Mouse (Mus musculus): ENCODE data around the gene Arhgap30.

The Arhgap30 gene

DNA sequence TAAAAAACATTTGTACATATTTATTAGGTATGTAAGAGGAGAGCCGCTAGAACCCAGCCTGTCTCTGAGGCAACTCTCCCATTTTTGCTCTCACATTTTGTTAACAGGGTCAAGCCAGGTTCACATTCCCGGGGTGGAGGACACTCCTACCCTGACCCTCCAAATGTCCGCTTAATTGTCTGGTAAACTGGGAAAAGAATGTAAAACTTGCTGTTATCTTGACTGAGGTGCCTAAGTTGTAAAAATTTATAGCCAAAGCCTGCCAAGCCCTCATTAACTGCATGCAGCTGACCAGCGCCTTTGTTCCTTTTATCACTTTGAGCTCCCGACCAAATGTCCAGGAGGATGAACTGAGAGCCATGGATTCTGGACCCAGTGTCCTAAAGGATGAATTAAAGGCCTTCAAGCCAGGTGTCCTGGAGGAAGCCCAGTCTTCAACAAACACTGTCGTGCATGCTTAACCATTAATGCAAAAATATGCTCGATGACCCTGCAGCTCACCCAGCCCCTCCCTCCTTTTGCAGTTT lies 46.6 kb downstream of the Arhgap30 start:
- DNase-seq (ENCODE audit: low spot score), result no peak

DNA sequence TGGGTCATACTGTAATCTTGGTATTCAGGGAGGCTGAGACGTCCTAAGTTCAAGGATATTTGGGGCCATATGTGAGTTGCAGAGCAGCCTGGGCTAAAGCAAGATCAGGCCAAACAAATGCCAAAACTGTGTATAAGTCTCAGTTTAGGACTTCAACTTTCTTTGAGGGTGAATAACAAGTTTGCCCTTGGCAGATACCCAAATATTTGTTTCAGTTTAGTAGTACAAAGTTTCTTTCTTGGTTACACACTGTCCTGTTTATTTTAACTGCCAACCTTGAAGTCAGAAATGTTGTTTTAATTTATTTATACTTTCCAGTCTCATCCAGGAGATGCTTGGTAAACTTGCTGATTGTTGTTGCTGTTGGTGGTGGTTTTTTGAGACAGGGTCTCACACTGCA lies 47.2 kb downstream of the Arhgap30 start:
- DNase-seq (ENCODE audit: low spot score), result no peak

DNA sequence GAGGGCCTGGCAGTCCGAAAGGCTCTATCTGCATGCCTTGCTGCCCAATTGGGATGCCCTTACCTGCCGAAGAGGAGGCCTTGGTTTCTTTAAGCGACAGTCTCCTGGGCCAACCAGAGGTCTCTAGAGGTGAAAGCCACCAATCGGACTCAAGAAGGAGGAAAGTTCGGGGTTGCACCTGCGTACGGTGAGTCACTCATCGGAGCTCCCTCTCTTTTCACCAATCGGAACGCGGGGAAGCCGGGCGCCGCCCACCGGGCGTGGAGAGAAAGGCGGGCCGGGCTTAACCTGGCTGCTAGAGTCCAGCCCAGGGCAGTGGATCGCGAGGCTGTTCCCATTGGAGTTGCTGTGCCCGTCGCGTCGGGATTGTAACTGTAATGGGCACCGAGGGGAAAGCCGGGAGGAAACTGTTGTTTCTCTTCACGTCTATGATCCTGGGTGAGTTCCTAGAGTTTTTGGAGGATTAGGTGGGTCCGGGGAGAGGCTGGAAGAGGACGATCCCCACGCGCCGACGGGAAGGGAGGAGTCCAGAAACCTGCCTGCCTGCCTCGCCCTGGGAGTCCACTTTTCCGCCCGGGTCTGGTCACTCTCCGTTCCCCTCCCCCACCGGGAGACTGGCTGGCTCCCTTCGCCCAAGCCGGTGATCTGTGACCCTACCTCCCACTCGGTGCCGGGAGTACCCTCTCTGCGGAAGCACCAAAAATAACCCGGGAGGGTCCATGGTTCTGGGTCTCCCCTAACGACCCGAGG lies 48.7 kb downstream of the Arhgap30 start, which contains the start of gene F11r:
Gene F11r, plus strand, starts transcription at position 272 of the 750 bp plus-strand sequence.
- peak; percentile 89 for DNase-seq (ENCODE audit: low spot score)

DNA sequence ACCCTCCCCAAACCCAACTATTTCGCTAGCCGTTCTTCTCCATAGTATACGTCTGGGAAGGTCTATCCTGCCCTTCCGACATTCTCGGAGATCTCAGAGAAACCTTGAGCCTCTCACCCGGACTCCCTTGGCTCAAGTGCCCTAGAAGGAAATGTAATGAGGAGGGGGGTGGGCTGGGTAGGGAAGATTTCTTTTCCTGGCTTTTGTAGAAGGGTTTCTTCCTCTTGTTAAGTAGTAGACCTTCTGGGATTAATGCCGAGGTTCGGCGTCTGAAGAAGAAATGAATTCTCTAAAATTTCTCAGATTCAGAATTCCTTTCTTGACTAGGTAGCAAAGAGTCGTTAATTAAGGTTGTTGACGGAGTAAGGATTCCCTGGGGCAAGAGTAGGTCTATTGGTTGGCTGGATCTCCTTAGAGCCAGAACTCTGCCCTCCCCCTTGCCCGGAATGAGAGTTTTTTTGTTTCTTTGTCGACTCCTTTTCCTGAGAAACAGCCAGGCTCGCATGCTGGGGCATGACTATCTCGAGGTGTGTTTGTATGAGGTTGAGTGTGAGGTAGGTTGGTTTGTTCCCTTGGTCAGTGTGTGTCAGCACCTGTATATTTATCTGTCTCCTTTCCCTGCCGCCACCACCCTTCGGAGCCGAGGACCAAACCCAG lies 49.4 kb downstream of the Arhgap30 start:
- DNase-seq (ENCODE audit: low spot score), result no peak

DNA sequence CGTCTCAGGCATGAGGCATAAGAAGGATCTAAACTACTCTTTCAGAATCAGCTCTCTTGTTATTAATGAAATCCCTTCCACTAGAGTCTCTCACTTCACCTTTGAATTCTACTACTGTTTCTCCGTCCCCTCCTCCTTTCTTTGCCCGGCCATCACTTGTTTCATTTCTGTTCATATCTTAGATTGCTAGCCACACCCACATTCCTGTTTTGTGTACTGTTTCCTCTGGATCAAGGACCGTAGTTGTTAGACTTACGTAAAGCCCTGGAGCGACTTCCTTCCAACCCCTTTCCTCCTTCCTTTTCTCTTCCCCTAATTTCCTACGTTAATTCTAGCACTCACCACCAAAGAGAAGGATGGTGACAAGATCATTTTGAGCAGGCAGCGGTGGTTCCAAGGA lies 50.3 kb downstream of the Arhgap30 start:
- no peak for DNase-seq (ENCODE audit: low spot score)

DNA sequence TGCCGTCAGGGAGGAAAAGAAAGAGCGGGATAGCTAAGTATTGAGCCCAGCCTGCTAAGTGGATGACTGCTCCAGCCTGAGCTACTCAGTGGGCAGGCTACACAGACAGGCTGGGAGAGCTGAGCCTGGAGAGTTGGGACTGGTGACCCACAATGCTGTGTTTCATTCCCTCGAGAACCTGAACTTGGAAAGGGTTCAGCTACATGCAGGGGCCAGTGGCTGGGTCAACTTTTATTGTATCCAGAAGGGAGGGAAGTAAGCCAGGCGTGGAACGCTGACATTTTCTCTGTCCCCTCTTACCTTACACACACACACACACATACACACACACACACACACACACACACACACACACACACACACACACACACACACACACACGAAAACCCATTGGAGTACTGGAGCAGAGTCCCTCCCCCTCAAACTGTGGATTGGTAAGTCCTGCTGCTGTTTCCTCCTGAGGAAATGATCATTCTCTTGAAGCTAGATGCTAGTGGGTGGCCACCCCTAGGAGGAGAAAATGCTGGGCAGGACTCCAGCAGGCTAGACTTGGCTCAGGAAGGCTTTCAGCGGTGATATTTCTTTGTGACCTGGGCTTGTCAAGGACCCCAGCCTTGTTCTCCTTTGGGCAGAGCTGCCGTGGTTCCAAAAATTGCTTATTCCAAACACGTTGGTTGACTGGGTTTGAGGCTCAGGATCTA lies 51.4 kb downstream of the Arhgap30 start:
- peak; percentile 59 for DNase-seq (ENCODE audit: low spot score)

DNA sequence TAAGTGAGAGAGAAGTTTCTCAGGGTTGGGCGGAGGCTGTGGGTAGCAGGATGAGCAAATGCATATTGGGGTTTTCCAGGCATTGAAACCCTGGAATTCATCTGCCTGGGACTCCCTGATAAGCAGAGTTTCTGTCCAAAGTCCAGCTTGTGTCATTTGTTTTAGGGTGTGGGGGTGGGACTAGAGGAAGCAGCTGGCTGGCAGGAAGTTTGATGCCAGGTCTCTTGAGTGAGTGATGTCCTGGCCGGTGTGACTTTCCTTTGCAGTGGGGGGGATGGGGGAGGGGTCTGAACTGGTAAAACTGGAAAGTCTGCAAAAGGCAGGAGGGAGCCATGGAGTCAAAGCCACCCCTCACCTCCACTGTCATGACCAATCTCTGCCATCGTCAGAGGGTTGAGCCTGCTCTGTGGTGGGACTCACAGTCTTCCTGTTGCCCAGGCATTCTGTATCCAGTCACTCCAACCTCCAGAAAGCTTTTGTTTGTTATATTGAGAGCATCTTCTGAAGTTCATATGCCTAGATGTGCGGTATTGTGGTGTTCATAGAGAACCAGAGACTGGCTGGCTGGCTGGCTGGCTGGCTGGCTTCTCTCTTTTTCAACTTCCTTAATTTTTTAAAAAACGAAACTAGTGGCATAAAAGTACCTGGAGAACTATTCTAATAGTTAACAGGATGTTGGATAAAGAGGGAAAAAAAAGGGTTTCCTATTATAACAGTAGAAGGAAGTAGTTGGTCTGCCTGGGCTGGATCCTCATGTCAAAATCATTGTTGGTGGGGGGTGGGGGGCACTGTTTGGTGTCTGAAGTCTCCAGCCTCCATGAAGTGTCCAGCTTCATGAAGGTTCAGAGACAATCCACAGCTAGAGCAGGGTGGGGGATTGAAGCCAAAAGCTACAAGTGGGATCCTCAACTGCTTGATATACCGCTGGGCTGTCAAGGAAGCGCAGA lies 53.0 kb downstream of the Arhgap30 start:
- DNase-seq (ENCODE audit: low spot score), result no peak

DNA sequence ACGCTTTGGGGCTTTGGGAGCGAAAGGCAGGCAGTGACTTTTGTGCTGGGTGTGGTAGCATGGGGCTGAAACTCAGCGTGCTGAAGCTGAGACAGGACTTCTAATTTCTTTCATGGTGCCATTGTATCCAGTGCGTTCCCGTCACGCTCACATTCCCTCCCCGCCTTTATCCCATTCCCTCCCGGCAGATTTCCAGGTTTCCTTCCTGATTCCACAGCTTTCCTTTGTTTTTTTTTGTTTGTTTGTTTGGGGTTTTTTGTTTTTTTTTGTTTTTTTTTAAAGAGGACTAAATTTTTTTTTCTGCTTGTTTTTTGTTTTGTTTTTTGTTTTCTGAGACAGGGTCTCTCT lies 53.6 kb downstream of the Arhgap30 start:
- no peak for DNase-seq (ENCODE audit: low spot score)

DNA sequence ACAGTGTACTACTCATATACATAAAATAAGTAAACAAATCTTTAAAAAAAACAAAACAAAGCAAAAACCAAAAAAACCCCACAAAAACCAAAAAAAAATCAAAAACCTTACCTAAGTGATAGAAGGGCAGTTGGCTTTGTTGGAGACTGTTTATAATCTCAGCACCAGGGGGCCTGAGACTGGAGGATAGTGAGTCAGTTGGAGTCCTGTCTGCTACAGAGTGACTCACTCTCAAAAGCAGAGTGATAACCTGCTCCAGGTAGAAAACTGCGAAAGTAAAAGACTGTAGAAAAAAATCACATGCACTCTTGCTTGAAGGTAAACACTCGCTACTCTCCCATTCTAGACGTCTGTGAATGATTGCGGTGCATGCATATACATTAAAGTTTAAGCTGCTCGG lies 56.3 kb downstream of the Arhgap30 start:
- DNase-seq (ENCODE audit: low spot score), result no peak

DNA sequence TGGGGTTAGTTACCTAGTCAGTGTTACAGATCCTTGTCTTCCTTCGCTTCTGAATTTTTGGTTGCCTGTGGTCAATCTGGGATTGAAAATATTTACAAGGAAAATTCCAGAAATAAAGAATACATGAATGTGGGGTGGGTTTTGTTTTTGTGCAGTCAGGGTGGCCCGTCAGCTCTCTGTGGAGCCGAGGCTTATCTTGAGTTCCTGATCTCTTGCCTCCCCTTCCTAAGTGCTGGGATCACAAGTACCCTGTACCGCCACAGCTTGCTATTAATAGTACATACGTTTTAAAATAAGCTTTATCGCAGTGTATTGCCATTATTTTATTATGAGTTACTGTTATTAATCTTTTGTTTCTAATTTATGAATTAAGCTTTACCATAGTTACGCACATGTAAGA lies 58.1 kb downstream of the Arhgap30 start:
- no peak for DNase-seq (ENCODE audit: low spot score)

DNA sequence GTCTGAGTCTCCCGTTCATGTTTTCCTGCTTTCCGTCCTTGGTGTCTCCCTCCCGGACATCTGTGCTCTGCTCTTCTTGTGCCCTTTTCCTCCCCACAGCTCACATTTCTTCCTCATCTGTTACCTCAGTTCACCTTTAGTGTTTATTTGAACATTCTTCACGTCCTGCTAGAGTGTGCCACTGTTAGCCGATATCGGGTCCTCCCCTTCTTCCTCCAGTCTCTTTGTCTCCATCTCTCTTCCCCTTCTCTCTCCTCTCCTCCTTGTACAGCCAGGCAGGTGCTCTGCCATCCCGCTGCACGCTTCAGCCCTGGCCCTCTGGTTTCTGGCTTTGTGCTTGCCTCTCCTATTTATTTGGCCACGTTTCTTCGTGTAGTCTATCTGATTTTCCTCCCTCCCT lies 58.9 kb downstream of the Arhgap30 start:
- DNase-seq (ENCODE audit: low spot score), result no peak

DNA sequence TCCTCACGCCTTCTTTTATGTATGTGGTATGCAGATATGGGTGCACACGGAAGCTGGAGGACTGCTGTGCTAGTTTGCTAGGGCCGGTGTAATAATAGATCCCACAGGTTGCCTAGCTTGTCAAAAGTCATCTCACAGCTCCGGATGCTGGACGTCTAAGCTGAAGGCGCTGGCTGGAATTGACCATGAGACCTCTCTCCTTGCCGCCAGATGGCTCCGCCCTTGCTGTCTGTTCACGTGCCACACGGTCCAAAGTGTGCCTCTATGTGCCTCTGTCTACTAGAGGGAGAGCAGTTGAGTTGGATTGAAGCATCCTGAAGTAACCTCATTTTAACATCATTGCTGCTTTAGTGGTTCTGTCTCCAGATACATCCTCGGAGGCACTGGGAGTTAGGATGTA lies 61.3 kb downstream of the Arhgap30 start:
- DNase-seq (ENCODE audit: low spot score), result no peak

DNA sequence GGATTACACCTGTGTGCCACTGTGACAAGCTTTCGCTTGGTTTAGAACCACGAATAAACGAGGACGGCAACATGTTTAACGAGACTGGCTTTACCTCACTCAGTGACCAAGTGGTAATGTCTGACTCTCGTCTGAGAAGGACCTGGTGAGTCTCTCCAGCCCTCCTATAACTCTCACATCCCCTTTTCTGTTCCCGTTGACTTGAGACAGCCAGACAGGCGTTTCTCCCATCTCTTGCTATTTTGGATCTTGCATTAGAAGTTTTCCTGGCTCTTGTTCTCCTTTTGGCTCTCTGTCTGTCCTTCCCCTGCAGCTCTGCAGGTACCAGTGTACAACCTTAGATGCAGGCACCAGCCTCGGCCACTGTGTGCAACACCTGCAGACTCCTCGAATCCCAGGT lies 62.2 kb downstream of the Arhgap30 start:
- no peak for DNase-seq (ENCODE audit: low spot score)

DNA sequence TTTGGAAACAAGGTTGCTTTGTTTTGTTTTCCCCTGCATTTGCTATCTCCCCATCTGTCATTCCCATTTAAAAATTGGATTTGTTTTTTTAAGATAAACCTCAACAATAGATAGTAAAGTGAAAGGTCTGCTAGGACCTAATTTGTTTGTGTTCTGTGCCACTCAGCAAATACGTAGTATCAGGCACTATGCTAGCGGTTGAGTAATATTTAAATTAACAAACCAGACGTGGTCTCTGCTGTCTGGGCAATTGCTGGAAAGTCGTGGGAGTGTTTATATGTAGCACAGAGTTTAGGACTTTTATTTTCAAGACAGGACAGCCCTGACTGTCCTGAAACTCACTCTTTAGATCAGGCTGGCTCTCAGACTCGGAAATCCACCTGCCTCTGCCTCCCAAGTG lies 63.8 kb downstream of the Arhgap30 start:
- DNase-seq (ENCODE audit: low spot score), result no peak

DNA sequence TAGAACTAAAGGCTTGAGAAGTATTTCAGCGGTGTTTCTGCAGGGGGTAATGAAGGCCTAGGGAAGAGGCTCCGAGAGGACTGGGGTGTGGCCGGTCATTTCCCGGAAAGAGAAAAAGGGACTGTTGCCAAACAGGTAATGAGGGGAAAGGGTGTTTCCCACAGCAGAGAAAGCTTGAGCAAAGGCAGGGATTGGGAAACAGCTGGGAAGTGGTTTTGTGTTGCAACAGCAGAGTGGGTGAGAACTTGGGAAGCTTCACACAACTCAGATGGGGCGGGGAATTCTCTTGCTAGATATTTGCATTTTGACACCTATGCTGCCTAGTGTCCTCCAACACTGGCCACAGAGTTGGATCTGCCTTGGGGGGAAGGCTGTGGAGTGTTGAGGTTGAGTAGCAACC lies 64.2 kb downstream of the Arhgap30 start:
- no peak for DNase-seq (ENCODE audit: low spot score)

DNA sequence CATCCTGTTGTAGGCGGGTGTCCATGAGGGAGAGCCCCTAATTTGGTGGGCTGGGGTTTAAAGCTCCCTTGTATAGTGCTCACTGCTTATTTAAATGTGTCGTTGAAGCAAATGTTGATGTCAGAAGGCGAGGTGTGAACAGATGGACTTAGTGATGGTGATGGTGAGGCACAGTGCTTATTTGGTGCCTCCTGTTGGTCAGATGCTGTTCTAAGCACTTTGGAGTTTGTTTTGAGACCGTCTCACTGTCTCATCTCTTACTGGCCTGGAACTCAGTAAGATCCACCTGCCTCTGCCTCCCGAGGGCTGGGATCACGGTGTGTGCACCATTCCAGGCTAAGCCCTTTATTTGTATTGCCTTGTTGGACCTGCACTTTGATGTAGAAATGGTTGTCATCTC lies 66.2 kb downstream of the Arhgap30 start:
- DNase-seq (ENCODE audit: low spot score), result no peak

DNA sequence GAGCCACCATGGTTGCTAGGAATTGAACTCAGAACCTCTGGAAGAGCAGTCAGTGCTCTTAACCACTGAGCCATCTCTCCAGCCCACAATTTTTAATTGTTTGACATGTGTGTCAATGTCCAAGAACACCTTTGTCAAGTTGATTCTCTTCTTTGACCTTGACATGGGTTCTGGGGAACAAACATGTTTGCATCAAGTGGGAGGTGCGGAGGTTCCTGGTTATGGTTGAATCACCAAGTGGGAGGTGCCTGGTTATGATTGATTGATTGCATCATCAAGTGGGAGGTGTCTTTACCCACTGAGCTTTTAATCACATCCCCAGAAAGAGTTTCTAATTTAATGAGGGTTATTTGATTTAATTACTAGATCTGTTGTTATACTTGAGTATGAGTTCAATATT lies 68.8 kb downstream of the Arhgap30 start:
- DNase-seq (ENCODE audit: low spot score), result no peak

DNA sequence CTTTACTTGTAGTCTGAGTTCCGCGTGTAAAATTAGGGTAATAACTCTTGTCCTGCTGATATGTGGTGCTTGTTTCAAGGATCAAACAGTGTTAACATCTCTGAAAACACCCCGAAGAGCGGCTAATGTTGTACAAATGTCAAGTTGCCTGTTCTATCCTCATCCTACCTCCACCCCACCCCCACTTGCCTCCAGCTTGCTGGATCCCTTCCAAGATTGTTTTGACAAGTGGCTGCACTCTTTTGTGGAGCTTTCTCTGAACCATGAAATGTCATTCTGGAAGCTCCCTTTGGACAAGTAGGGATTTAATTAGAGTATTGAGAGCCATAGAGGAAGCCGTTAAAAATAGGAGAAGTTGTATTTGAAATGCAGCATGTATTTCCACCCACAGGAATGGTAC lies 71.0 kb downstream of the Arhgap30 start:
- DNase-seq (ENCODE audit: low spot score), result no peak

Measured in ovary, postnatal 36 days (tissue).